Mouse (Mus musculus): ENCODE results near the gene Gm13420.
"Not testable (repeated sequence)": the region's sequence is repeated elsewhere in the genome, so short reads cannot be mapped to it uniquely, and the experiment has no call there.

Gm13420 gene

DNA sequence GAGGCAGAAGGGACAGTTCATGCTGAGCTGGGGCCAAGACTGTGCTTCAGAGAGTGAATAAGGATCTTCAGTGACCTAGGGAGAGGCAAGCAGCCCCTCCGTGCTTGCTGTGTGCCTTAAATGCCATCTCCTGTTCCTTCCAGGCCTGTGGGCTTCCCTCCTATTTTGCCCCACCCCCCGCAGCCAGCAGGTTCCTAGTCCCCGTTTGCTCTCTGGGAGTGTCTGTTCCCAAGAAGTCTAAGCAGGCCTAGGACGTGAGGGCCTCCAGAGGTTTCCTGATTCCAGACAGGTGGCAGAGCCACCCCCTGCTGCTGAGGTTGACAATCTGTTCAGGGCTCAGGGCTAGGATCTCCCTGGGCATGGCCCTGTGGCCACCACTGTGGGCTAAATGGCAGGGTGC lies 12.7 kb downstream of the Gm13420 start:
- no peak for DNase-seq (ENCODE audit: low read depth)

DNA sequence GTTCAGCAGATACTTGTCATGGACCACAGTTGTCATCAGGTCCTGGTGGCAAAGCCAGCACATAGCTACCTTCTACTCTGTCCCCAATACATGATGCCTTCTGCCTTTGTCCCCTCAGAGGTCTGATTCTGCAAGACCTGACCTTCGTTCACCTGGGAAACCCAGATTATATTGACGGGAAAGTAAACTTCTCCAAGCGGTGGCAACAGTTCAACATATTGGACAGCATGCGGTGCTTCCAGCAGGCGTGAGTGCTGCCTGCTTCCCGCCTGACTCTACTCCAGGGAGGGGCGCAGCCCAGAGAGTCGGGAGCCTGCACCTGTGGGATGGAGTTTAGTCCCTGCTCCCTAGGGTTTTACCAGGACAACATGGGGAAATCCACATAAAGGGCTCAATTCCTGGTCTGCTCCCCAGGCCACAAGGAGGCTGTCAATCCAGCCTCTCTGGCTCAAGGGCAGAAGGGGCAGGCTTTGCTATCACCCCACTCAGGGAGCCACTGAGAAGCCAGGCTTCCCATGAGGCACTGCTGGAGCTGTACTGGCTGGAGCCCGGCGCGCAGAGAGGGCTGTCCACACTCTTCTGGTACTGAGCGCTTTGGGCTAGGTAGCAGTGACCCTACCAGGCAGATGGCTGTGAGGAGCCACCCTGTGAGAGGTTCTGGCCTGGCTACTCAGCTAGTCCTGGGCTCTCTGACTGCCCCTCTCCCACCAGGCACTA lies 14.1 kb downstream of the Gm13420 start:
- no peak for DNase-seq (ENCODE audit: low read depth)

DNA sequence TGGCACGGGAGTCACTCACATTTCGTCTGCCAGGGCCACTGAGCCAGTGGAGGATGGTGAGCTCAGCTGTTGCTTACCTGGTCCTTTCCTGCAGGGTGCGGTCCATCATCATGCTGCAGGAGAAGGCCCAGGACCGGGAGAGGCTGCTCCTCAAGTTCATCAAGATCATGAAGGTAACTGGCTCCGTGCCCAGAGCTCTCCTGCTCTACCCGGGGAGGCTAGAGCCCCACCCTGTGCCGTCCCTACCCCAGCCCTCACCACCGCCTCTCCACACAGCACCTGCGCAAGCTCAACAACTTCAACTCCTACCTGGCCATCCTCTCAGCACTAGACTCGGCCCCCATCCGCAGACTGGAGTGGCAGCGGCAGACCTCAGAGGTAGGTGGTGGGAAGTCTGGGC lies 15.8 kb downstream of the Gm13420 start:
- DNase-seq (ENCODE audit: low read depth) = no peak

DNA sequence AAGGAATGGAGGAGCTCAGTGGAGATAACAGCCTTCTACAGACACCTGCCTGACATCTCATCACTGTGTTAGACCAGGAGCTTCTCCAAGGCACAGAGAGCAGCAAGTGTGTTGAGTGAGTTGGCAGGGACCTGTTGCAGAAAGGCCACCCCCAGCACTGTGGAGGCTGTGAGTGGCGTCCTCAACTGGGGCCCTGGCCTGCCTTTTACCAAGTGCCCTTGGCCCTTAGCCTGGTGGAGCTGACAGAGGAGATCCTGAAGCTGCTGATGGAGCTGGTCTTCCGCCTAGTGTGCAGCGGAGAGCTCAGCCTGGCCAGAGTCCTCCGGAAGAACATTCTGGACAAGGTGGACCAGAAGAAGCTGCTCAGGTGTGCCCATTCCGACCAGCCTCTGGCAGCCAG lies 18.1 kb downstream of the Gm13420 start:
- no peak for DNase-seq (ENCODE audit: low read depth)

DNA sequence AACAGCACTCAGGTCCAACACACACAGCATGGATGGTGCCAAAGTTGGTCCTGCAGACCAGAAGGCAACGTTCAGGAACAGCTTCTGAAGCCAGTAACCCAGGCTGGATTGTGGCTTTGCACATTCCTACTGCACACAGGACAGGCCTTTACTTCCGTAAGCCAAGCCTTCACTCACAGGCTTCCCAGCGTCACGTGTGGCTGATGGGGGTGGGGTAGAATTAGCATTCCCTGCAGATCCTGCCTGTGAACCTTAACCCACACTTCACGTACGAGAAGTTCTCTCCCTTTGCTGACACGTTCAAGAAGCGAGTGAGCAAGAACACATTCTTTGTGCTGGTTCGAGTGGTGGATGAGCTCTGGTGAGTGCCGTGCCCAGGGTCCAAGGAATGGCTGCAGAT lies 18.9 kb downstream of the Gm13420 start:
- DNase-seq (ENCODE audit: low read depth) = no peak

DNA sequence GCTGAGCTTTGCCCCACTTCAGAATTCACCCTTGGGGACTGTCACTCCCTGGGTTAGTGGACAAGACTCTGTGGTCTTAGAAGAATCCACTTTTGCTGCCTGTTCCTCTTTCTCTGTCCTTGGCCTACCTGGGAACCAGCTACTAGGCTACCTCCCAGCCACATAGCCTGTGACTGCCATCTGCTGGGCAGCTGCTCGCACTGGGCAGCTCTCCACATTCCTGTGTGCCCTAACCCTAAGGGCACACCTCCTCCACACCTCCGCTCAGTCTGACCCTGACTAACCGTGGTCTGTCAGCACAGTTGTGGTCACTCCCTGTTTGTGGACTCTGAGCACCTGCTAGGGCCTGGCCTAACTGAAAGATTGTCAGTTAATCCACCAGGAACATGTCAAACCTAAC lies 19.9 kb downstream of the Gm13420 start:
- peak; percentile 37 for DNase-seq (ENCODE audit: low read depth)

DNA sequence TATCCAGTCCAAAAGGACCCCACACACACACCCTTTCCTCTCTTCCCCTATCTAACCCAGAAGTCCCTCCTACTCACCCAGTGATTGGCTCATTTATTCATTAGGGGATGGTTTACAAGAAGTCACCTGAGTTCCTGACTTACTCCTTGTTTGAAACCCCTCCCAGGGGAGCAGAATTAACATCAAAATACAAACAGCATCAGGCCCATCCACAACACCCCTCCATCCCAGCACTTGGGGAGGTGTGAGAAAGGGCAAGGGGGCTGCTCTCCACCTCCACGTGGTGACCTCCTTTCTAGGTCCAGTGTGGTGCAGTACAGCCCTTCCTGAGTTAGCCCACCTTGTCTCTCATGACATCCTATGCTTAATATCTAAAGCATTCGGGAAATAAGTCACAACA lies 22.0 kb downstream of the Gm13420 start:
- no peak for DNase-seq (ENCODE audit: low read depth)

DNA sequence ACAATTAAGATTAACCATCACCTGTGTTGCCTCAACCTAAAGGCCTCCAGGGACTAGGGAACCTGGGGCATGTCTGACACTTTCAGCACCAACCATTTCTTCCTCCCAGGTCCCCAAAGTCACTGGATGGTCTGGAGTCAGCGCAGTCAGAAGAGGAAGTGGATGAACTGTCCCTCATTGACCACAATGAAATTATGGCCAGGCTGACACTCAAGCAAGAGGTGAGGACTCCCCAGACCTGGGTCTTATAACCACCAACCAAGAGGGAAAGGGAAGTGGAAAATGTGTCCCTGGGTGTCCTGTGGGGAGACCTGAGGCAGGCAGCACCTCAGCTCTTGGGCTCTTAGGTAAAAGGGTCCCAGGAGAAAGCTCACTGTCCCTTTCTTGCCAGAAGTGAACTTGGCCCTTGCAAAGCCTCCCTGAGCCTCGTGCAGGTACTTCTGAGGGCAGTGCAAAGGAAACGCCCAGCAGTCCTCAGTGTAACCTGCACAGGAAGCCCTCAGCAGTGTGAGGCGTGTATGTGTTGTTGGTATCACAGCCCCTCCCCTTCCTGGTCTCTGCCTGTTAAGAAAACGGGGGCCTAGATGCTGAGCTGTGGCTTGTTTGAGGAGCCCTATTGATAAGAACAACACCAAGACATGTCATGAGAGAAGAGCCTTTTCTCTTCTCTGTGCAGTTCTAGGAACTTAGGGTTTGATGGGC lies 26.7 kb downstream of the Gm13420 start:
- DNase-seq (ENCODE audit: low read depth) = no peak

DNA sequence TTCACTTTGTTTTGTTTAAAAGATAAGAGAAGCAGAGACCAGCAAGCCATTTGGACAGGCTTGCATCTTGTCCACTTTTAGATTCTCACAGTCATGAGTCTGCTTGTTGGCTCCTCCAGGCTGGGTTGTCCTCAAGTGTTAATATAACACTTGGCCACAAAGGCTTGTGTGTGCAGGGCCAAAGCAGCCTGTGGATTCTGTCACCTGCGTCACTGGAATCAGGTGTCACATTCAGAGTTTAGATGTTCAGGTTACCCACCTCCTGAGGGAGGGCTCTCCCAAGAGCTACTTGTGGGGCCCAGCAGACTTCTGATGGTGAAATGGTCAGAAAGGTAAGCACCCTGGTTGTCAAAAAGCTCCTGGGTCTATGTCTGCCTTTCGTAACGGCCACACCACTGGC lies 28.4 kb downstream of the Gm13420 start:
- DNase-seq (ENCODE audit: low read depth) = no peak

DNA sequence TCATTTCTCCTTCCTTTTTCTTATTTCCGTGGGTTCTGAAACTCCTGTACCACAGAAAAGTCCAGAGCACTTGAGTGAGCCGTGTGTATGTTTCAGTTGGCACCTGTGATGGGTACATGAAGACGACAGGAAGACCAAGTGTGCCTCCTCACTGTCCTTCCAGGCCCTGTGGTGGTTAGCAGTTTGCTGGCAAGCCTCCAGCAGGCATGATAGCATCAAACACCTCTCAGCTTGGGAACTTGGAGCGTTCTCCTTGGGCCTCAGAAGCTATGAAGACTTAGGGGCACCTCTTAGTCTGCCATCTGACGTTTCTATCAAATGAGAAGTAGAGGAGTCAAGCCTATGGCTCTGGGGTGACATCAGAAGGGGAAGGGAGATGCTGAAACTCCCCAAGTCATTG lies 32.9 kb downstream of the Gm13420 start:
- no peak for DNase-seq (ENCODE audit: low read depth)

DNA sequence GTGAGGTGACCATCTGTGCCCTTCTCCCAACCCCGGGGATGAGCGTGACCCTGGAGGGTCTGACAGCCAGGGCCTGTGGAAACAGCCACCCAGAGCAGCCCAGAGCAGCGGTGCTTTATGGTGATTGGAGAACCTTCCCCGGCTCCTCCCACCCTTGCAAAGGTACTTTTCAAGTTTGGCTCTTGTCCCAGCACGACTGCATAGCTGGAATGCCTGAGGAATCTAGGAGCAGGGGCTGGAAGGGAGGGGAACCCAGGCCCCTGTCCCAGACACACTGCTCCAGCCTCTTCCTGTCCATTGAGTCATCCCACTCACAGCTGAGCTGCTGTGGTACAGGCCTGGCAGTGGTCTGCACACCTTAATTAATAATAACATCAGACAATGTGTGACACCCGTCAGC lies 34.8 kb downstream of the Gm13420 start:
- DNase-seq (ENCODE audit: low read depth) = no peak

DNA sequence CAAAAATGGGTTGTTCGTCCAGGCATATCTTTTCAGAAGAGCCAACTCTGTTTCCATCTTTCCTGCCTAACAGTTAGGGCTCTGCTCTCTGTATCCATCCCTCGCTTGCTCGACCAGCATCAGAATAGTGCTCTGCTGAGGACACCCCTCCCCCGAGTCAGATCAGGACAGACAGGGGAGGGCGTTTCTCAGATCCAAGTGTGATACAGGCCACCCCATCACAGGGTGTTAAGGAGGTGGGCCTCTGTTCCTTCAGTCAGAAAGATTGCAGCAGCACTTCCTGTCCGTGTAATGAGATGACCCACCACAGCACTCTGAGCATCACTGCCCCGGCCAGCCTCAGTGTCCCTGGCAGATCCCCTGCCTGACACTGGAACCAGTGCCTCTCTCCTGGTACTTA lies 35.3 kb downstream of the Gm13420 start:
- DNase-seq (ENCODE audit: low read depth) = no peak

DNA sequence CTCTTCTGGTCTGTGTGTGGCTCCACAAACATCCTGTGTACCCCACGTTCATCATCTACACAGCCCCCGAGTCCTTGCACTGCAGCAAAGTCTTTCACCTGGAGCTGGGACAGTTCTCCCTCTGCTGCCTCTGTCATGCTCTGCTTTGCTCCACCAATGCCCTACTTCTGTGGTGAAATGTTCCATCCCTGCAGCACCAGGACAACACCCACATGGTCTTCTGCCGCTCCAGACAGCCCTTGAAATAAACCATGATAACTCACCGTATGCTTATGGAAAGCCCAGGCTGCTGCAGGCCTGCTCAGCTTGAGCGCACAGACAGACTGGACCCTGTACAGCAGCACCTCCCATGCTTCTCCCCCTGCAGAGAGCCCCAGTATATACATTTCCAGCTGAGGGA lies 37.4 kb downstream of the Gm13420 start:
- DNase-seq (ENCODE audit: low read depth) = no peak

DNA sequence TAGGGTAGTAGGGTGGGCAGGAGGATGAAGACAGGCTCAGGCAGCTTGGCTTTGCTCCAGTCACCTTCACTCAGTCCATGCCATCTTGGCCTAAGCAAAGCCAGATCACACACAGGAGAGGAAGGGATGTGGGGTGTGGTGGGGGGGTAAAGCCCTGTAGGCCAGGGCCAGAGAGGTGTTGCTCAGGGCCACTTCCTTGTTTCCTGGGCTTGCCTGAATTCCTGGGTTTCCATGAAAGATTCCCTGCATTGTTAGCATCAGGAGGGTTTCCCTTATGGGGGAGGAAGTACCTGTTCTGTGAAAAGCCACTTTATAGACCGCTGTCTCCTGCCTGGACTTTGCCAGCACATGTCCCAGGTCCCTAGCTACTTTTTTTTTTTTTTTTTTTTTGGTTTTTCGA lies 38.0 kb downstream of the Gm13420 start:
- no peak for DNase-seq (ENCODE audit: low read depth)

DNA sequence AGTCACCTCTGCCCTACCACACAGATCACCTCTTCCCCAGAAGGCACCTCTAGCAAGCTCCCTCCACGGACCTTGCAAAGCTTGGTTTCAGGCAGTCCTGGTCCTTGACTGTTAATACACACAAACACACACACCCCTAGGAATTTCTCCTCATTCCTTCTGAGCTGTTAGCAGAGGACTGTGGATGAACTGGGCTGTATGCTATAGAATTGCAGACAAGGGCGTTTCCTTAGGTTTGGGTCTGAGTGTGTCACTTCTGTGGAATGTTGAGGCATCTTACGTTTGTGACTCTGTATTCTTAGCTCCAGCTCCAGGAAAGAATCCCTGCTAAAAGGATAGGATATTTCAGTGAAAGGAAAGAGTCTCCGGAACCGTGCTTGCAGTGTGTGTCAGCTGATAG lies 39.6 kb downstream of the Gm13420 start:
- no peak for DNase-seq (ENCODE audit: low read depth)

DNA sequence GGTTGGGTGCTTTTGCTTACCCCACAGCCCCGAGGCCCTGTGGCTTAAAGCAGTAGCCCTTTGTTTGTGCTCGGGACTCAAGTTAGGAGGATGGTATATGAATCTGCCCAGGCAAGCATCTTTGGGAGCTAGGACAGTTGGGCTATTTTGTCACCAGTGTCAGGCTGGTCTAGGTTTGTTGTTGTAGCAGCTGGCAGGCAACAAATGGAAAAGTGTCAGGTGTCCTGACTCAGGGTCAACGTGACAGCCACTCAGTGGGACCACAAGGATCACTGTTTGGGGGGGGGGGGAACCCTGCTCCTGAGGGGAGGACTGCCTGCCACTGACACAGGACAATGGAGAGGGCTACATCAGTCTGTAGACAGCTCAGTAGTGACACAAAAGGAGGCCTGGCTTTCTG lies 40.4 kb downstream of the Gm13420 start:
- DNase-seq (ENCODE audit: low read depth) = no peak

DNA sequence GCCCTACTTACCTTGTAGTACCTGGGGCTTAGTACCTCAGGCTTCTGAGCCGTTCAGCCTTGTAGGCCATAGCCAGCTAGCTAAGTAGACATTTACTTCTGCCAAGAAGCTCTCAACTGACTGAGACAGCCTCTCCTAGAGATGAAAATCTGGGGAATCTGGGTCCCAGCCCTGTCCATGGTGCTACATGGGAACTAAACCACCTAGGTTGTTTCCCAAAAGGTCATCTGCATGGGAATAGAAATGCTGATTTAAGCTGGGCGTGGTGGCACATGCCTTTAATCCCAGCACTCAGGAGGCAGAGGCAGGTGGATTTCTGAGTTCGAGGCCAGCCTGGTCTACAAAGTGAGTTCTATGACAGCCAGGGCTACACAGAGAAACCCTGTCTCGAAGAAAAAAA lies 43.3 kb downstream of the Gm13420 start:
- DNase-seq (ENCODE audit: low read depth) = not testable (repeated sequence)

DNA sequence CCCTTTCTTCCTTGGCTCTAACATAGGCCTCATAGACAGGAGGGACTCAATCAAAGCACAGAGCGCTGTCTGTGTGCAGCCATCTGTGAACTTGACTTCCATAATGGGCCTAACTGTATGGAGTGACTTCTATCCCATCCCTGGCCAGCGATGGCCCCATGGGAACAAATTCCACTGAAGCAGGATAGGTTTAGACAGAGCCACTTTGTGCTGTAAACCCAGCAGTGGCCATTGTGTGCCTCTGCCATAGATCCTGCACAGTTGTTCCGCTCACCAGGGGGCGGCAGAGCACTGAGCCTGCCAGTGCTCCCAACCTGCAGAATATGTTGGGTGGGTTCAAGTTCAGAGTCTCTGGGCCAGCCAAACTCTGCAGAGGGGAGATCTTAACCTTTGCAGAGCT lies 43.8 kb downstream of the Gm13420 start:
- no peak for DNase-seq (ENCODE audit: low read depth)

DNA sequence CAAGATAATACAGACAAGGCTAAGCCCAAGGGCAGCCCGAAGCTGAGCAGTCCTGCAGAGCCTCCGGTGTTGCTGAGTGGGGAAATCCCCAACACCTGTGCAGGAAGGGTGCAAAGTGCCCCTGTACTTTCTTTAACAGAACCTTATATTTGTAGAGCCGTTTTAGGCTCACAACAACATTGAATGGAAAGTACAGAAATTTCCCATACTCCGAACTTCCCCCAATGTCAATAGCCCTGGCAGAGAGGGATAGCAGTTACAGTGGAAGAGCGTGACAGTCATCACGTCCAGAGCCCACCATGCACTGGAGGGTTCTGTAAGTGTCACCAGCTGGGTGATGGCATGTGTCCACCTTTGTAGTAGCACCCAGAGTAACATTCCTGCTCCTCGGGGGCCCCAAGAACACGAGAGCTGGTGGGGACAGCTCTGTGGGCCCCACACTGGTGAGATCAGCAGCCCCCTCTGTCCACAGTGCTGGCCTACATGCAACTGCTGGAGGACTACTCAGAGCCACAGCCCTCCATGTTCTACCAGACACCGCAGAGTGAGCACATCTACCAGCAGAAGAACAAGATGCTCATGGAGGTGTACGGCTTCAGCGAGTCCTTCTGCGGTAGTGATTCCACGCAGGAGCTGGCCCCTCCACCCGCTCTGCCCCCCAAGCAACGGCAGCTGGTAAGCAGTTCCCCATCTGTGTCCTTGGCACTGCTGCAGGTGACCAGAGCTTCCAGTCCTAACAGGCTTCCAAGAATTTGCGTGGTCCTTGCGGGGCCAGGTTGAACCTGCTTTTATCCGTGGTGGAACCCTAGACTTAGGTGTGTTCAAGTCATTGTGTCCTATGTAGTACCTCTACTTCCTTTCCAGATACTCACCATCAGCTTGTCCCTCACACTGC lies 44.5 kb downstream of the Gm13420 start:
- no peak for DNase-seq (ENCODE audit: low read depth)

DNA sequence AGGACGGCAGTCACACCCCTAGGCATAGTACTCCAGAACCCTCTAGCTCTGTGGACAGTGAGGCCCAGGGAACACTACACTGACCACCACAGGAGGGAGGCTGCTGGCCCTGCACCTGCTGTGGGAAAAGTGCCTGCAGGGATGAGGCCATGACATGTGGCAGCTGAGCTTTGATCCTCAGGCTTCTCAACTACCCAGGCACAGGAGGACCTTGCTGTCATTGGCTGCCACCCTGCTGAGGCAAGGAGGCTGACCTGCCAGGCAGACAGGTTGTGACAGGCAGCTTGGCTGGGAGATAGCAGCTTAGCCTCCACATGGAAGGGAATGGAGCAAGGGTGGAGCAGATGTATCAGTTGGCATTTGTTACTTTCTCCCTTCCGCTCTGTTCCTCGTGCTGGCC lies 46.0 kb downstream of the Gm13420 start:
- DNase-seq (ENCODE audit: low read depth) = no peak

DNA sequence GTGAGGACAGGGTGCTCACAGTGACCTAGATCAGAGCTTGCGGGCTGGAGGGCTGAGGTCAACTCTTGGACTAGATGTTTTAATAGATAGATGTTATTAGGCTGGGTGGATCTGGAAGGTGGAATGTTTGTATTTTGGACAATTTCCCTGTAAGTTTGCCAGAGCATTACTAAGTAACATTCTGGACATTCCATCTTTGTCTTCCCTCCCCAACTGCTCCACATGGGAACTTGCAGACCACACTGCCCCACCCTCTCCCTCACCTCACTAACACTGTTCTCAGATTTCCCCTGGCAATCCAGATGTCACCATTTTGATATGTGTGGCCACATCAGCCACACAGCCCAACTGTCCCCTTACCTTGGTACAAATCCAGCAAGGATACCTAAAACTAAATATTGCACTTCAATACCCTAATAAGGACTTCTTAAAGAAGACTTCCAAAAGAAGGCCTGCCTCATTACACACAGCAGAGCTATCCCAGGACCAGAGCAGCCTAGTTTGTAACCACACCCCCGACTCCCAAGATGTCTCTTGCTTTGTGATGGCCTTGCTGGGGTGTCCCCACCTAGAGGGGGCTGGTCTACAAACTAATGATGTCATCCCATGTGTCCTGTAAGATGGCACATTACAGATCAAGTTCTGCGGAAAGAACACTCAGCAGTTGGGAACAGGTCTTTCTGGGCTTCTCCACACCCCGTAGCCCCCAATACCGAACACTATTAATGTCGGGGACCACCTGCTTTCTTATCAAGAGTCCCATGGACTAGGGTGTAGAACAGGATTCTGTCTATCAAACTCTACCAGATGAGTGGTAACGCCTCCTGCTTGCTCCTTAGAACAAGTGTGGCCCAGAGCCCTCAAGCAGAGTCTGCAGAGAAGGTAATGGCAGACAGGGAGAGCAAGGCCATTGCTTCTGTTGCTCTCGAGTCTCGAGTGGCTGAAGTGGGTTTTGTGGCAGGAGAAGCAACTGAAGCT lies 48.1 kb downstream of the Gm13420 start:
- no peak for DNase-seq (ENCODE audit: low read depth)

DNA sequence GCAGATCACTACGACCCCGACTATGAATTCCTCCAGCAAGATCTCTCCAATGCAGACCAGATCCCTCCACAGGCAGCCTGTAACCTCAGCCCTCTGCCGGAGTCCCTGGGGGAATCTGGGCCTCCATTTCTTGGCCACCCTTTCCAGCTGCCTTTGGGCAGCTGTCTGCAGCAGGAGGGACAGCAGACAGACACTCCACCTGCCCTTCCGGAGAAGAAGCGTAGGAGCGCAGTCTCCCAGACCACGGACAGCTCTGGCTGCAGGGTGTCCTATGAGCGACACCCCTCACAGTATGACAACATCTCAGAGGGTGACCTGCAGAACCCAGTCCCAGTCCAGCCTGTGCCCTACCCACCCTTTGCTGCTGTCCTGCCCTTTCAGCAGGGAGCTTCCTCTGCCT lies 49.3 kb downstream of the Gm13420 start:
- no peak for DNase-seq (ENCODE audit: low read depth)

Data from c-Kit-positive CD71-negative TER-119-negative erythroid progenitor cells, embryonic 14.5 days (primary cell).